Mouse (Mus musculus): Measurements from ENCODE around the gene B3glct.

DNA sequence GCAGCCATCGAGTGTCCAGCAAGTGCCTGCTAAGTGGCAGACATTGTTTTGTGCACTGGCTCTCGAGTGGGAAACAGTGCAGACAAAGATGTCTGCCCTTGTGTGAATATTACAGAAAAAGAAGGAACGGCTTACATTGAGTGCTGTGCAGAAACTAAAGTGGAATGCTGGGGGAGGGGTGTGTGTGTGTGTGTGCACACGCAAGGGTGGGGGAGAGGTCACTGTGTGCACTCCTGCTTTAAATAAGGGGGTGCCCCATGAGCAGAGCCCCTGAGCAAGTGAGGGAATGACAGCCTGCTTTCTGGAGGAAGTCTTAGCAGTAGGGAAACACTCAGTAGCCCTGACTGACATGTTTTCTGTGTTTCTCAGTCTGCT, 27.9 kb upstream of the B3glct start:
- no peak for TF ChIP-seq CTCF (IDR thresholded peaks at IDR 0.05; ENCODE audit: borderline replicate concordance, insufficient read depth, low read depth, low read length)
- no peak for TF ChIP-seq POLR2A (IDR thresholded peaks at IDR 0.05; ENCODE audit: borderline replicate concordance, insufficient read depth, low read length)
